Mouse (Mus musculus): ENCODE measurements around the gene Ctnna2.

The Ctnna2 gene

DNA sequence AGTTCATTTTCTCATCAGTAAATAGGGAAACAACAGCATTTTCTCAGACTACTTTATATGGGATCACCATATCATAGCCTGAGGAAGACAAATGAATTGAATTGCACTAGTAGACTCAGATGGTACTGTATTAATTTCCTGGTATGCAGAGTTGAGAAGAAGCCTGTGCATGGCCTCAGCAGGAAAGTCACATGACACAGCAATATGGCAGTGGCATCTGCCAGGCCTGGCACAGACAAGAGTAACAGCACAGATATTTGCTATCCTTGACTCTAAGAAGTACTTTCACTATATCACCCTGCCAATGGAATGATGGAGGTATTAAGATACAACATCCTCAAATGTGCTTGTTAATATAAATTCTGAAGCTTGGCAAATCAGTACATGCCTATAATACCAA lies 553.8 kb downstream of the Ctnna2 start:
- in situ Hi-C loops (cut with MboI), result no loop called here

DNA sequence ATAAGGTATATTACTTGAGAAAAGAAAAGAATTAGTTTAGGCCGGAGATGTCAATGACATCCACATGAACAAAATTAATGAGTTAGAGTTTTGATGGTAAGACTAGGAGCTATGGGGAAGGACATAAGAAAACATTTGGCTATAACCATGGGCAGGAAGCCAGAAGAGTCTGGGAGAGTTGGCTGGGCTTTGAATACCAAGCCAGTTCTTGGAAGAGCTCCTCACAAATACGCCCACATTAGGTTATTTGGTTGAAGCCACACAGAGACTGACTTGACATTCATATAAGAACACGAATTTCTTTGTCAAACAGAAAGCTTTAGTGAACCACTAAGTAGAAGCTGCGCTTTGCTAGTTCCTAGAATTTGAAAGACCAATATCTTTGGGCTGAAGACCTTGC lies 554.7 kb downstream of the Ctnna2 start:
- in situ Hi-C loops (cut with MboI), result no loop called here

DNA sequence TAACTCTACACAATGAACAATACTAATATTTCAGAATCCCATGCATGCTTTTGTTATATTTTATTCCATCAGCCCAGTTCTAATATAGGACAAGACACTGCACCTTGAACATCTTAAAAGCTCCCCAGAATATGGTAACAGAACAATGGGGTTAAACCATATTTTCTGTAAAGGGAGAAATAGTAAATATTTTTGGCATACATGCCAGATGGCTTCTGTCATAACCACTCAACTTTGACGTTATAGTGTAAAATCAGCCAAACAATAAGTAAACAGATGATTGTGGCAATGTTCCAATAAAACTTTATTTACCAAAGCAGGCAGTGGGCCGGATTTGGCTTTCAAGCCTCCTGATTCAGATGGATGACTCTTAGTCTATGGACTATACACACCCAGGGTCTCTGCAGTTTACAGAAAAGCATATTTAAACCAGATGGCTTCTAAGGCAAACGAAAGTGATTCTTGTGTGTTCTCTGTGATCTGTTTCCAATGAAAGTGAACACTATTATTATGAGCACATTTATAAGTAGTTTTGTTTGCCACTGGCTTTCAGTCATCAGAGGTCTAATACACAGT lies 557.8 kb downstream of the Ctnna2 start:
- in situ Hi-C loops (cut with MboI), result no loop called here

DNA sequence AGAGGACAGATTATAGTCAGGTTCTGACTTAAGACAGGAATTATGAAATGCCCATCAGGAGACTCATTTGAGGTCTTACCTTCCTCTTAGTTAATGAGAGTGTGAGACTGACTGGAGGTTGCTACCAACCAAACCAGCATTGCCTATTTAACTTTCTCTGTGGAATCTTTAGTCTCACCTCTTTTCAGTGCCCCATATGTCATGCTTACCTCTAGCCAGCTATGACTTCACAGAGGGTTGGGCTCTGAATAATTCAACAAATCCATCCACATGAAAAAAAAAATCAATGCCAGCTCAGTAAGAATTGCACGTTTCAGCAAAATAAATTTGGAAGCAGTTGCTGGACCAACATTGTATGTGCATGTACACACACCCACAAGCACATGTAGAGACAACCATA lies 562.5 kb downstream of the Ctnna2 start:
- in situ Hi-C loops (cut with MboI), result no loop called here

DNA sequence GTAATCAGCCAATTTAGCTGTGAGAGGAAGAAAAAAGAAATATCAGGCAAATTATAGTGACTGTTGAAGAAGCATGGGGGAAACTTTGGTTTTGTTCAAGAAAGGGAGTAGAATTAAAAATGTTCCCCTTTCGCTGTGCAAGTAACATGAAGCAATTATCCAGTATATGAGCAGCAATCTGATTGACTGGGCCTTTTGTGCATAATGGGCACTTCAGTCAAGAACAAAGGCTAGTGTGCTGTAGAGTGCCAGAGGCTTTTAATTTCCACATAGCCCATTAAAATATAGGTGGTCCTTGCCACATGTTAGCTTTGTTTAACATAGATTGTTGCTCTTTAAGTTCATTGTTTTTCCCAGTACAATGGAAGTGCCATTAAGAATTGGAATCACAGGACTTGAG lies 566.0 kb downstream of the Ctnna2 start:
- in situ Hi-C loops (cut with MboI), result no loop called here

DNA sequence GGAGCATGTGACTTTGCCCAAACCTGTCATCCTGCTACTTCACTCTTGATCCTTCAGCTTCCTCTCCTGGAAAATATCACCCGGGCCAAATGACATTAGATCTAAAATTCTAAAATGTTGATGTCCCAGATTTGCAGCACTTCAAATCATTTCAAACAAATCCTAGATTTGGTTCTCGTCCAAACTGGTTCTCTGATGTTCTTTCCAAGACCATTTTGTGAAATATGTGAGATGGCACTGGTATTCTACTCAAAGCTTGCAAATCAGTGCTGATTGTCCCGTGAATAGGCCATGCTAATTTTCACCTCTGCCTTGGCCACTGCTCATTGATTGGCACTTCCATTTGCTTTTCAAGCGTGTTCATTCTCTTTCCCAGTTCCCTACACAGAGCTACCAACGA lies 571.0 kb downstream of the Ctnna2 start:
- in situ Hi-C loops (cut with MboI), result no loop called here

DNA sequence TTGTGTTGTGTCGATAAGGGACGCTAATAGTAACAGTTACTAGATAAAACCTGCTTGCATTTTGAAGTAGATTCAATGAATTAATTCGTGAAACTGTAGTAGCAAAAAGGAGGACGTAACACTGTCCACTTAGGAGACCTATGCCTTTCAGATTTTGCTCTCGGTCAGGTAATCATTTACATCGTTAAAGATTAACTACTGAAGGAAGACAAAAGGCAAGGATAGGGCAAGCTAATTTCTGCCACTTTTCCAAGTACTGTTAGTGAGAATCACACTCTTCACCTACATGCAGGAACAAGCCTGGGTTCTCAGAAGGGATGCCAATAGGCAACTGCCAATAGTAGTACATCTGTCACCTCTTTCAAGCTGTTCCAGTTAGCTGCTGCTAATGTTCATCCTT lies 578.7 kb downstream of the Ctnna2 start:
- in situ Hi-C loops (cut with MboI), result no loop called here

DNA sequence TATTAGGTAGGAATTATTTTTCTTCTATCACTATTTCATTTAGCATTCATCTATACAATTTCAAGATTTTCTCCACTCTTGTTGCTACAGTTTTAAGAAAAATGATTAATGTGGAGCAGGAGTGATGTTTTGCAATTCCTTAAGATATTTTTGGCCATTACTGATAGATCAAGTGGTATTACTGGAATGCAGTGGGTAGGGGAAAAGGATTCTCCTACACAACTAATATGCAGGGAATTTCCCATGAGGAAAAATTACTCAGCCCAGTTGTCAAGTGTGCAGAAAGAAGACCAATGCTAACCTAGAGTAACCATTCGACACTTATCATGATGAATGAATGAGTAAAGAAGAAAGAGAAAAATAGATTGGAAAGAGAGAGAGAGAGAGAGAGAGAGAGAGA lies 587.8 kb downstream of the Ctnna2 start:
- in situ Hi-C loops (cut with MboI), result no loop called here

DNA sequence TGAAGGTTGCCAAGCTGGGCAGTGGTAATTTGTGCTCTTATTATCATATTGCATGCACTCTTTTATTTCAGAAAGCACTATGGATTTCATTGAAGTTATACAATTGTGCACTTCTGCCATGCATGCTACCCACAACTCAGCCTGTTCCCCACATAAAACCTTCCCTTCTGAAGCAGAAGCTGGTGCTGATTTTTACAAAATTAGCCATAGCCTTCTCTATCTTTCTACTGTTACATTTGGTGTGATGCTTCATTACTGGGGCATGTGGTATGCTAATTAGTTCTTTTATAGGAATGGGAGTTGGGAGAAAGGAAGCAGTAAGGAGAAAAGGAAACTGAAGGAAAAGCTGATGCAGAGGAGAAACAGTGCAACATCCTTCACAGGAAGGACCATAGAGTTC lies 598.2 kb downstream of the Ctnna2 start:
- in situ Hi-C loops (cut with MboI), result no loop called here

DNA sequence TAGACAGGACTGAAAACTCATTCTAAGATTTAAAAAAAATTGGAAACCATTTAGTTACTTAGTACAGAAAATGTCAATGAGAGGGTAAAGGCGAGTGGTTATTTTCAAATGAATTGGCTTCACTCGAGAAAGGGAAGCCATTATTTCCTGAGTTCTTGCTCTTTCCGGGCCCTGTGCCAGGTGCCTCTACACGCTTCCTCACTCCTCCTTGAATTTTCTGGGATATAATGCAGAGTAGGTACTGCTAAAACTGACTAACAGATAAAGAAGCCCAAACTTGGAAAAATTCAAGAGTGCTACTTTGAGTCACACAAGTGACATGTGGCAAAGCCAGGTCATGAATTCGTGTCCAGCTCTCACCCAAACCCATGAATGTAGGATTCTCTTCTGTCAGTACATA lies 606.4 kb downstream of the Ctnna2 start:
- in situ Hi-C loops (cut with MboI), result no loop called here

DNA sequence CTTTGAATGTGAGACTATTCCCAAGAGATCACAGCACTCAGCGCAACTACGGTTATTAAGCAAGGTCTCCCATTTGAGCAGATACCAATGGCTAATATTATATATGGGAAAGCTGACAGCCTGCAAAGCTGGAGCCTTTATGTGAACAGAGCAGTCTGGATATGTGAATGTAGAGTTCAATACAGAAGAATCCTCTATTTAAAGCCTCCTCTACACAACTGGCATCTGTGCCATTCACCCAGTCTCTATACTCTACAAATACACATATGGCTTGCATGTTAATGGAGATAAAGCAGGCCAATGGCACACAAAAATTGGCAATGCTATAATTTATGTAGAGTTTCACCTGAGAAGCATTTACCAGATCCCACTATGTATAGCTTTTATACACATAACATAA lies 608.4 kb downstream of the Ctnna2 start:
- in situ Hi-C loops (cut with MboI), result no loop called here

DNA sequence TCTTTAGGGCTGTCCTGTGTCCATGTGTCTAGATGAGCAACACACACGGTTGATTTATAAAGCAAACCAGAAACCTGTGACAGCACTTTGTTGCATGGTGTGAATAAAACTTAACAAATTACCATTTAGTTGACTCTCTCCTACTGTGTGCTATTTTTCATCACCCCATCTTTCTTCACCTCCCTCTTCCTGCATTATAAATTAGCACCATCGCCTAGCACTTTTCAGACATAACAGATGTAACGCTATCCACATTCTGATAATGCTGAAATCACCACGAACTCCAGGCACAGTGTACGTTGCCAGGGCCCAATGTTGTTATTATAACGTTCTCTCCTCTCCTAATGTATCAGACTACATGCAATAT lies 621.0 kb downstream of the Ctnna2 start:
- in situ Hi-C loops (cut with MboI), result no loop called here

DNA sequence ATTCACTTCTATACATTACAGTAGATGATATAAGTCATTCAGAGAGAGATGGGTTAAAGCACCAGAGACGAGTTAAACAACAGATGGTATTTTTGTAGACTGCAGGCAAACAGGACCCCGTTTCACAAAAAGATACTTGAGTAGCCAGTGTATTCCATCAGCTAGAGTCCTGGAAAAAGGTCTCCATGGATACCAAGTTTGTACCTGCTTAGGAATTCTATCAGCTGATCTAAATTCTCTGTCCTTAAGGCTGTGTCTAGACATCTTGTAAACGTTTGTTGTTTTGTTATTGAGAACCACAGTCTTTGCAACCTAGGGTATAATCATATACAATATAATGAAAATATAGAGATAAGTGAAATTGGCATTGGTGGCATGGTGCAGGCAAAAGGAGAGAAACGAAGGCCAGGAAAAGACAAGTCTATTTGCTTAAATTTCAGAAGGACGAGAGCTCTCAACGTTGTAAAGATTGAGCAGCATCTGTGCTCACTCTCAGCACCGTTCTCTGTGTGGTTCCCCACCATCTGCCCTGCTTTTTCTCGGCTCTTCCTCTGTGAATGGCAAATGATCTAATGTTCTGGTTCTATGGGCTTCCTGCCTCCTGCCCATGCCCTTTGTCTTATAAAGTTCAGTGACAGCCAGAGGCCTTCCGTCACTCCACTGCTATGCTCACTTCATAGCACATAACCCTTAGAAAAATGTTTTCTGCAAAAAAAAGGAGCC lies 621.6 kb downstream of the Ctnna2 start:
- in situ Hi-C loops (cut with MboI), result no loop called here

DNA sequence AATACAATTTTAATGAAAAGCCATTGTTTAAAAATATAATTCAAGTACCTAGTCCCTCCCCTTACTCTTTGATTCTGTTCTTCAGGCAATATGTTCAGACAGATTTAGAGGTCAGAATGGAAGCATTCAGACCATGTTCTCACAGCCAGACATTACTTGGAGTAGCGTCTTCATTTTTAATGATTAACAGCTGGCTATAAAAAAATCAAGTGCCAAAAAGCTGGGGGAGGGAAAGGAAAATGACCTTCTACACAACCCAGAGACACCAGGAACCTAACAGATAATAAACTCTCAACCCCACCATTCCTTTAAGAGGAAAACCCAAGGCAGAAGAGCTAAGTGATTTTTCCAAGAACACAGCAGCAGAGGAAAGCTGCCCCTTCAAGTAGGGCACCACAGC lies 624.7 kb downstream of the Ctnna2 start:
- in situ Hi-C loops (cut with MboI), result no loop called here

DNA sequence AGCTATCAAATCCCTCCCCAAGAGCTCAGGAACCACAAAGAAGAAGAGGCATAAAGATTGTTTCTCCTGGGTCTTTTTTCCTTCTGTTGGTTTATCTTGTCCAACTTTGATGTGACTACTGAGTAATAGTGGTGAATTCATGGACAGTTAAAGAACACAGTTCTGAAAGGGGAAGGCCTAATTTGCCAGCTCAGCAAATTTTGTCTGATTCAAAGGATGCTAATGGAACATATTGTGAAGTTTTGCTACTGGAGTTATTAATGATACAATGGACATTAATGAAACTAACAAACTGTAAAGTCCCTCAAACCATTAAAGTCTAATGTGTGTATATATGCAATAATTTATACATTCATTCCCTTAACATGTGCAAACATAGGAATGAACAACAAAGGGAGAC lies 635.7 kb downstream of the Ctnna2 start:
- in situ Hi-C loops (cut with MboI), result no loop called here

DNA sequence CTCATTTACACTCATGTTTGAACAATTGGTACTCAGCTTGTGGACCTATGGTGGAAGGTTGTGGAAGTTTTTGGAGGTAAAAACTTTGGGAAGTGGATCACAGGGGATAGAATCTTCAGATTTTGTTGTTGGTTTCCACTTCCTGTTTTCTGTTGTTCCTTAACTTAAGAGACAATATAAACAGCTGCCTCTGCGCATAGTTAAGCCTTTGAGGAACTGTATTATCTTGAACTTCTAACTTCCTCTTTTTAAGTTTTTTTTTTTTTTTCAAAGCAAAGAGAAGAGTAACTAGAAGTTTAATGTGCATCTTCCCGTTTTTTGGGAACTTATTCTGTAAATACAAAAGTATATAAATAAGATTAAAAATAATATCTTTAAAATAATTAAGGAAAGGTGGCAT lies 644.0 kb downstream of the Ctnna2 start:
- in situ Hi-C loops (cut with MboI), result no loop called here

DNA sequence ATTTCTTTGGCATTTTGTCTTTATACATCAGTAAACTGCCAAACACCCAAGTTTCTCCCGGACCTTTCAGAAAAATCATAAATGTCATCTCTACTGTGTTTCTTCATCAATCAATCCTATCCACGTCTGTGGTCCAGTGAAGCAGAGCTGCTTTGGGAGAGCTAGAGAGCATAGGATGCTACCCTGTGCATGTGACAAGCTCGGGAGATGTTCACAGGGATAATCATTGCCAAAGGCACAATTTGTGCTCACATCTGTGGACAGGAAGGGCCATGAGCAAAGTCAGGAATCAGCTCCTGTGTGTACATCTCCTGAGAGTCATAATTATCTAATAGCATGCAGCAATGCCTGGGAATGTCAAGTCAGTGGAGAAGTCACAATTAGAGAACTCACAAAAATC lies 654.8 kb downstream of the Ctnna2 start:
- in situ Hi-C loops (cut with MboI), result no loop called here

DNA sequence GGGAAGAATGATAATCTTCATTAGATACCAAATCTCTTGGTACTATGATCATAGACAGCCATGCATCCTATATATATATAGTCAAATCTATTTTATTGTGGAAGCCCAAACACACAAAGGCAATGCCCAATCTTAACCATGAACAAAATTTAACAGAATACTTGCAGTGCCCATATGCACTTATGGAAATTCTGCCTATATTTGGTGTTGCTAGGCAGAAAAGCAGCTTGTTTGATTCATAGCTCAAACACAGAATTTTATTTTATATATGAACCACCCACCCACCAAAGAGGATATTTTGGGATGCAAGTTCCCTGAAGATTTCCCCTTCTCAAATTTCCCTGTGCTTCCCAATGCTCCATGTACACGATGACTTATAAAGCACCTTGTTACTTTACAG lies 655.2 kb downstream of the Ctnna2 start:
- in situ Hi-C loops (cut with MboI), result no loop called here

DNA sequence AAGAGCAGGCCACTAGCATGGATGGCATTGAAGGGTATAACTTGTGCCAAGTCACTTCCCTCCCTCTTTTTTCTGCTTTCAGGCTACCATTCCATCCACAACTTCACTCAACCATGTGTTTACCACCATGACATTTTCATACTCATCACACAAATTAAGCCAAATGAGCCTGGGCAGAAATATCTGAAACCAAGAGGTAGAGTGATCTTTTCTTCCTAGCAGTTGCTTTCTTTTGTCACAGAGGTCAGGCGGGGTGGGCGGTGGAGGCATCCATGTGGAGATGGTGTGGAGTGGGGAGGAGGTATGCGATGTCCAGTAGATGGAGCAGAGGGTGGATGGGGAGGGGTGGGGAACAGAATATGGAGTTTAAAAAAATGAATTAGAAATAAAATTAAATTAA lies 672.7 kb downstream of the Ctnna2 start:
- in situ Hi-C loops (cut with MboI), result no loop called here

DNA sequence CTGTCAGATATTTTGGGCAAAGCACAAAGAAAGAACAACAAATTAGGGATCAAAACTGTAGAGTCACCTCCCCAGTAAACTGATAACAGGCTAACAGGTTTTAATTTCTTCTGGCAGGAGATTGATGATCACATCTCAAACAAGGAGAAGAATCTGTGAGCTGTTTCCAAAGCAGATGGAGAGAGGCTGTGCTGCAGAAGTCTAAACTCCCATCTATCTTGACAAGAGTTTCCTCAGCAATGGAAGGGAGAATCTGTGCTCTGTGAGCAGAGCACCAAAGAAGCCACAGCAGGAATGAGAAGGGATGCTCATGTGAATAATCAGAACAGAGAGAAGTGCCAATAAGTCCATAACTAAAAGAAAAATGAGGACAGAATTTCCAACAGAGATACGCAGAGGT lies 678.2 kb downstream of the Ctnna2 start:
- in situ Hi-C loops (cut with MboI), result no loop called here

DNA sequence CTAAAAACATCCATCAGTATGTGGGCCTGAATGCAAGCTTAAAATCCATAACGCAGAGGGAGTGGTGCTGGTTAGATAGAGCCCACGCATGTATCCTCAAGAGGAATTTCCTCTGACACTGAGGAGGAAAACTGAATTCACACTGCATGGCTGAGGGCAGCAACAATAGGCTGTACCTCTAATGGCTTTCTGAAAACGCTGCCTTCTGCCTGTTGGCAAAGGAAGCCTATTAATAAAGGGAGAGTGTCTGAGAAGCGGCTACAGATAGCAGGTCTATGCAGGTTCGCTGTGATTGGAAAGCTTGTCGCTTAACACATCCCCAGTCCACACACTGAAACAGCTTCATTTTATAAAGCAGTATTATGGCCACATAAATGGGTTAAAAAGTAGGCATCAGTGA lies 688.1 kb downstream of the Ctnna2 start:
- in situ Hi-C loops (cut with MboI), result no loop called here

DNA sequence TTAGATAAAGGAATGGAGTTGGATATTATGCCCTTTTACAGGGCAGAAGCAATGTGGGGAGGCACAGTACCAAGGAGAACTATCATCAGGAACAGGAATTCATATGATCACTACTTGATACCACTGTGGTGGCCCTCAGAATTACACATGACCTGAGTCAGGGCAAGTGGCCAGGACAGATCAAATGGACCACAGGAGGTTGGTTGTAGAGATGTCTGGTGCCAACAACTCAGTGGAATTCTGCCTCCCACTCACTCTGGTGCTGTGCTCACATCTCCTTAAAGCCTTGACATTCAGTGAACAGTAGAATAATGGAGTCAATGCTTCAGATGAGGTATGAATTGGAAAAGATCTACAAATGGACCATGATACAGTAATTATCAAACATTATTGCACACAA lies 691.1 kb downstream of the Ctnna2 start:
- in situ Hi-C loops (cut with MboI), result no loop called here

DNA sequence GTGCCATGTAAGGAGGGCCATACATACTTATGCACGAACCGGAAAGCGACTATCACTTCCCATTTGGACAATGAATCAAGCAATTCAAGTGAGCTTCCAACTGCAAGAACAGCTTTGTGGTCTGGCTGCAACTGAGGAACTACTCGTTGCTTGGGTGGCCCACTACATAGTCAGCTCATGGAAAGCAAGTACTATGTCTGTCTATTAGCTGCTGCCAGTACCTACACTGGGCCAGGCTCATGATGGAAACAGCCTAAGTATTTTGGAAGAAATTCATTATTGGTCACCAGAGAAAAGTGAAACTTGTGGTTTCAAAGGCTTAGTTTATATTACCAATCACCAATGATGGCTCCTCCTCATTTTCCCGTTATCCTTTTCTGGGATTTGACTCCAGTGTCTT lies 693.2 kb downstream of the Ctnna2 start:
- in situ Hi-C loops (cut with MboI), result no loop called here

DNA sequence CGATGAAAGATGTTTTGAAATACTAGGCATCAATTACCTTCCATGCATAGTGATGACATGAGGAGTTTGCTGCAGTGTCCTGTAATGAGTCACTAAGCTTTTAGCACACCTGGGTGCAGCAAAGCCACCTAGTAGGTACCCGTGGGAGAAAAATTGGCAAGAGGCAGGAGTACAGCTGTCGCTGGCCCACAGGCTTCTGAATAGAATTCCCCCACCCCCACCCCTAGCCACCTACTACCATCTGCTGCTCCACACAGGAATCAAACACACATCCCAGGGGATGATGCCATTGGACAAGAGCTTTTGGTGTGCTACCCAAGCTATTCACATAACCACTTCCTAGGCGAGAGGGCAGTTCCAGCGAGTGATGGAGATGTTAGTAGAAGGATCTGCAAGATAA lies 700.7 kb downstream of the Ctnna2 start:
- in situ Hi-C loops (cut with MboI), result no loop called here

All from mature B cell (primary cell).